Mouse (Mus musculus) testis, adult 2 months (tissue): ENCODE data around the gene Tmem211. TPM values are rescaled to one million over a fixed set of nuclear protein-coding genes. Genes with fewer than 3 reads are reported as not detected.

ENCODE experiments used
- H3K27ac ChIP-seq: fragments of 200-500 bp; 2 replicates; pipeline ENCODE4 v1.5.1; 2012; ENCODE audit warnings: low read depth, low read length; ENCODE audit not compliant: control insufficient read depth, insufficient read depth
- H3K27me3 ChIP-seq: fragments of 200-500 bp; 2 replicates; pipeline ENCODE4 v1.6.1; 2012; ENCODE audit warnings: mild to moderate bottlenecking, low read length, moderate library complexity; ENCODE audit not compliant: control insufficient read depth, insufficient read depth
- H3K36me3 ChIP-seq: fragments of 200-500 bp; 2 replicates; pipeline ENCODE4 v1.6.1; 2012; ENCODE audit warnings: mild to moderate bottlenecking, low read length; ENCODE audit not compliant: control insufficient read depth, insufficient read depth
- H3K4me1 ChIP-seq: fragments of 200-500 bp; 2 replicates; pipeline ENCODE4 v1.6.1; 2012; ENCODE audit warnings: low read length; ENCODE audit not compliant: control insufficient read depth, insufficient read depth
- H3K4me3 ChIP-seq: fragments of 200-500 bp; 2 replicates; pipeline ENCODE4 v1.5.1; 2012; ENCODE audit warnings: low read depth, mild to moderate bottlenecking, low read length, moderate library complexity, mixed read lengths; ENCODE audit not compliant: control insufficient read depth
- CTCF ChIP-seq: fragments of 200-500 bp; IDR thresholded peaks from 2 replicates; pipeline ENCODE4 v1.5.1; 2012; ENCODE audit warnings: low read depth, mild to moderate bottlenecking, inconsistent platforms, low read length, moderate library complexity; ENCODE audit not compliant: control insufficient read depth, insufficient read depth, insufficient replicate concordance
- POLR2A ChIP-seq: fragments of 200-500 bp; IDR thresholded peaks from 2 replicates; pipeline ENCODE4 v1.6.1; 2012; ENCODE audit warnings: low read depth, mild to moderate bottlenecking, inconsistent platforms, low read length, moderate library complexity; ENCODE audit not compliant: control insufficient read depth
- polyA plus RNA-seq: library from polyadenylated mRNA; depleted of rRNA; stranded (reverse); fragments of >200 nt; gene quantifications from 2 replicates; pipeline ENCODE4 v1.2.3, GENCODE M21; 2012

Tmem211 gene
- polyA plus RNA-seq, 1 experiment, result not detected

GRCm38 (mm10) chr5:113214041-113214440 is 12.7 kb upstream of the Tmem211 start:
- Histone ChIP-seq H3K36me3 (no peaks in the 10 kb centered on the region), H3K4me1 (peaks cover 6% of the 10 kb centered on the region; the same call in 1 of the 2 replicates), H3K27me3 (no peaks in the 10 kb centered on the region), H3K4me3 (no peak overlapping the region), H3K27ac (no peak overlapping the region)
- no peak for TF ChIP-seq POLR2A
- no peak for TF ChIP-seq CTCF

- H3K4me3 ChIP-seq, result no peak overlapping the region
Observed at GRCm38 (mm10) chr5:113214455-113214854, 12.3 kb upstream of the Tmem211 start.

GRCm38 (mm10) chr5:113215610-113216011 is 11.1 kb upstream of the Tmem211 start:
- Histone ChIP-seq H3K36me3 (no peaks in the 10 kb centered on the region), H3K27me3 (no peaks in the 10 kb centered on the region), H3K27ac (0 out of 2 replicates have a peak overlapping the region, but pooled peaks have one; percentile 32), H3K4me3 (no peak overlapping the region), H3K4me1 (peaks cover 4% of the 10 kb centered on the region)
- TF ChIP-seq POLR2A (no peak), CTCF (no peak)

More at GRCm38 (mm10) chr5:113214455-113214854, 12.3 kb upstream of the Tmem211 start:
- peaks cover 2% of the 10 kb centered on the region; the same call in 1 of the 2 replicates for H3K4me1 ChIP-seq
- no peak overlapping the region for H3K27ac ChIP-seq
- no peak for TF ChIP-seq CTCF
- TF ChIP-seq POLR2A, result no peak
- H3K36me3 ChIP-seq, result no peaks in the 10 kb centered on the region
- no peaks in the 10 kb centered on the region for H3K27me3 ChIP-seq

GRCm38 (mm10) chr5:113216328-113216960 is 10.3 kb upstream of the Tmem211 start:
- Histone ChIP-seq H3K4me3 (no peak overlapping the region), H3K4me1 (peaks cover 10% of the 10 kb centered on the region), H3K27me3 (no peaks in the 10 kb centered on the region), H3K27ac (peak overlapping the region; percentile 32; the same call in 1 of the 2 replicates), H3K36me3 (no peaks in the 10 kb centered on the region)
- TF ChIP-seq POLR2A, result no peak
- TF ChIP-seq CTCF, result no peak

- Histone ChIP-seq H3K27me3 (no peaks in the 10 kb centered on the region), H3K36me3 (no peaks in the 10 kb centered on the region), H3K27ac (no peak overlapping the region), H3K4me1 (peaks cover 10% of the 10 kb centered on the region), H3K4me3 (no peak overlapping the region)
- TF ChIP-seq CTCF (no peak), POLR2A (no peak)
Observed at GRCm38 (mm10) chr5:113217076-113217475, 9.6 kb upstream of the Tmem211 start.

GRCm38 (mm10) chr5:113218617-113219235 is 8.0 kb upstream of the Tmem211 start:
- TF ChIP-seq CTCF (no peak), POLR2A (no peak)
- peaks cover 10% of the 10 kb centered on the region for H3K4me1 ChIP-seq
- no peaks in the 10 kb centered on the region for H3K27me3 ChIP-seq
- H3K27ac ChIP-seq, result peak overlapping the region; percentile 11; the same call in 1 of the 2 replicates
- H3K4me3 ChIP-seq, result no peak overlapping the region
- no peaks in the 10 kb centered on the region for H3K36me3 ChIP-seq

- no peaks in the 10 kb centered on the region for H3K27me3 ChIP-seq
- TF ChIP-seq CTCF (no peak), POLR2A (no peak)
- no peak overlapping the region for H3K4me3 ChIP-seq
- H3K36me3 ChIP-seq, result no peaks in the 10 kb centered on the region
- H3K4me1 ChIP-seq, result peaks cover 13% of the 10 kb centered on the region
- no peak overlapping the region for H3K27ac ChIP-seq
Observed at GRCm38 (mm10) chr5:113219450-113219849, 7.3 kb upstream of the Tmem211 start.

- Histone ChIP-seq H3K36me3 (no peaks in the 10 kb centered on the region), H3K27me3 (no peaks in the 10 kb centered on the region), H3K27ac (no peak overlapping the region), H3K4me3 (no peak overlapping the region), H3K4me1 (peaks cover 13% of the 10 kb centered on the region)
- no peak for TF ChIP-seq POLR2A
Observed at GRCm38 (mm10) chr5:113219876-113220275, 6.8 kb upstream of the Tmem211 start.
